Mouse (Mus musculus) lung, postnatal 36 days (tissue): ENCODE results near the gene Crtam.
A peak's percentile ranks its signal among the peaks of the same experiment; 100 is the strongest.

Source experiments
- DNase-seq: peaks from one replicate; pipeline ENCODE4 v3.0.0; 2022; ENCODE audit warnings: mixed read lengths

Crtam gene

DNA sequence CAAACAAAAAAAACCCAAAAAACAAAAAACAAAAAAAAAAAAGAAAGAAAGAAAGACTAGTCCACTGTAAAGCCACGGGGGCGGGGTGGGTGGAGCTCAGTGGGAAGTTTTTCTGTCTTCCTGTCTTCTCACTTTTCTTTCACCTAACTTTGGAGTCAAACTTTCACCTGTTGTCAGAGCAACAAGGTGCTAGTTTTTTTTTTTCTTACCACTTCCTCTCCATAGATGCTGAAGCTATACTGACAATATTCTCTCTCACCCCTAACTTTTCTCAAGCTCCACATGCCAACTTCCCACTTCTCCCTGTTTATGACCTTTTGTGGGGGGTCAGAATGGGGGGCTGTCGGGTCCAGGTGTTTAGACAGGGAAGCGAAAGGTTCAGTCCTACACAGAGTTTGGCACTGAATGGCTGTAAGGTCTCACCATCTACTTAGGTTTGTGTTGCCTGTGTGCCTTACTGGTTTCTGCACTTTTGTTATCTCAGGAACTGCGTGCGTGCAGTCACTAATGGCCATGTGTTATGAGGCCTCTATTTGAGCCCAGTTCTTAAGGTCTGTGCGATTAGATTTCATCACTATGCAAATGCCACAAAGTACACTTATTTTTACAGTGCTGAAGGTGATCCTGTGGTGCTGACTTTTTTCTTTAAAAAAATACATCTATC, 7.2 kb downstream of the Crtam start:
- no peak for DNase-seq

DNA sequence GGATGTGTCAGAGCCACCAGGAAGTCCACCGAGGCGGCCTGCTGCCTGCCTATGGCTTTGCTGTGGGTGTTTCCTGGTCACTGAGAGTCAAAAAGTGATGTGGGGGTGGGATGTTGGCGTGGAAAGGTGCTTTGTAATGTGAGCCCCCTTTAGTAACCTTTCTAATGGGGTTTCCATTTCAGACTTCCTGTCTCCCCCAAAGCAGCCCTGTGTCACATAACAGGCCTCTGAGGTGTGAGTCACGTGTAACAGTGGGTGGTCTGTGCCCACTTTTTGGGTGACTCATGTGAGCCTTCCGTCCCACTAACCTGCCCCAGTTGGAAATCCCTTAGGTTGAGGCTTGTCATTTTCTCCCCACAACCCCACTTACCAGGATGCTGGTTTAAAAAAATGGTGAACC, 10.4 kb downstream of the Crtam start:
- no peak for DNase-seq

DNA sequence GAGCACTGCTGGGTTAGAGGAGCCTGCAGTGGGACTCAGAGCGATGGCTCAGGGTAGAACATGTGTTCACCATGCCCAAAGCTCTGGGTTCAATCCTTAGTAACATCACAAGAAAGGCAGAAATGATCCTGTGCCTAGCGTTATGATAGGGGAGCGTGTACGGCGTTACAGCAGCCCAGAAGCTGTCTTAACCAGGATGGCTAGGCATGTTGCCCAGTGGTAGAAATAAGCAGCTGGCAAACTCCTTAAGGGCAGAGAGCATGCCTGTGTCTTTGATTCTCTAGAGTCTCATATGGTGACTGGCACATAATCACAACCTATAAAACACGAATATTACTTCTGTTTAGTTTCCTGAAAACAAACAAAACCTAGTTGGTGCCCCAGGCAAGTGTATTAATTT, 12.9 kb downstream of the Crtam start:
- DNase-seq = no peak

DNA sequence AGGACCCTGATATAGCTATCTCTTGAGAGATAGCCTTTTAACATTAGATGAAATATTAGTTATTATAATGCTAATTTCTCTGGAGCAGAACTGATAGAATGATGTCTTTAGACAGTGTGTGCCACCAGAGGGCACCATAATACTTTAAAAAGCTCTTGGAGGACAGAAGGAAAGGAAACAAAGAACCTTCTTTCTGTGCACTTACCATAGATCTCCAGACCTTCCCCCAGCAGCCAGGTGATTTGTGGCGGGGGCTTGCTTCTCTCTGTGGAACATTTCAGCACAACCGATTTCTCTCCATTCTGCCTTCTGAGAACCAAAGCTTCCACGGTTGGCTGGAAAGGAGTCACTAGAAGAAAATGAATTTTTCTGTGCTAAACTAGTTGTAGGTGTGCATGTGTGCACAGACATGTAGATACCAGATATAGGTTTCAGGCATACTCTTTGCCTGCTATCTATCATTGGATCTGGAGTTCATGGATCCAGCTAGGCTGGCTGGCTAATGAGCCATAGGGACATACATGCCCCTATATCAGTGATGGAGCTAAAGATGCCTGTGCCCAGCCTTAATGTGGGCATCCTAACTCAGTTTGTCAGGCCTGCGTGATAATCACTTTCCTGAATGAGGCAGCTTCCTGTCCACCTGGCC, 14.4 kb downstream of the Crtam start:
- DNase-seq = peak; percentile 75

DNA sequence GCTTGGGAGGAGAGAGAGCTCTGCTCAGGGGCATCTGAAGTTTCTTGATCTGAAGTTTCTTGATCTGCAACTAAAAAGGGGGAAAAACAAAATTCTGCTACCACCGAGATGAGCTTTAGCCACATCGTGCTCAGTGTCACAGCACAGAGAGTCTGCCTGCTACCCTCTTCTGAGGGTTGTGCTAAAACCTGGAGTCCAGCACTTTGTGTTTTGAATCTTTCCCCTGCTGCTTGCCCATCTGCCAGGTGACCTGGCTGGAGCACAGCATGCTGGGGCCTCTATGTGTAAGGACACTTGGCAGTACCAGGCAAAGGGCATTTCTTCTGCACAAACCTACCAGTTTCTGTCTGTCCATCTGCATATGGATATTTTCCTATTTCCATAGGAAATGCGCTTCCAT, 20.1 kb downstream of the Crtam start:
- DNase-seq = no peak

DNA sequence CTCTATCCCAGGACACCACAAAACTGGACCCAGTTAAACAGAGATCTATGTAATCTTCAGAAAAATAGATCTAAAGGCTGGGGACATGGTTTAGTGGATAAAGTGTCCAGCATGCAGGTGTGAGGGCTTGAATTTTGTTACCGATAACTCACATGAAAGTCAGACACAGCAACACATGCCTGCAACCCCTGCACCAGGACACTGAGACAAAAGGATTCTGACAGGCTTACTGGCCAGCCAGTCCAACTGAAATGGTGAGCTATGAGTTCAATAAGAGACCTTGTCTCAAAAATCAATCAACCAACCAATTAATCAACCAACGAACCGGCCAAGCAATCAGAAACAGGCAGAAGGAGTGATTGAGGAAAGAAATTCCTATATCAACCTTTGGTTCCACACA, 20.7 kb downstream of the Crtam start:
- no peak for DNase-seq

DNA sequence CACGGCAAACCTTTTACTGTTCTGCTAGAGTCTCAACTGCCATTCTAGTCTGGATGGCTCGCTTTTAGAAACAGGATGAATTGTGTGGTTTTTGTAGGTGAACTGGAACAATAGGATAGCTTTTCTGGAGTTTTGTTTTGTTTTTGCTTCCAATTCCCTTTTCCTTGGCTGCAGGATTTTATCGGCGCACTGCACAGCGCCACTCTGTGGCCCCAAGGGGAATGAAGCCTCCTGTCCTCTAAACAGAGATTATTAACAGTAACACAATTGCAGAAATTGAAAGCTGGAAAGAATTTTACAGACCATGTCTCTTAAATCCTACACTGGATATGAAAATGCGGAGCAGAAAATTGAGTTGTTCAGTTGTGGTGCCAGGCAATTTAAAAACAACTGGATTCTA, 21.9 kb downstream of the Crtam start:
- no peak for DNase-seq

DNA sequence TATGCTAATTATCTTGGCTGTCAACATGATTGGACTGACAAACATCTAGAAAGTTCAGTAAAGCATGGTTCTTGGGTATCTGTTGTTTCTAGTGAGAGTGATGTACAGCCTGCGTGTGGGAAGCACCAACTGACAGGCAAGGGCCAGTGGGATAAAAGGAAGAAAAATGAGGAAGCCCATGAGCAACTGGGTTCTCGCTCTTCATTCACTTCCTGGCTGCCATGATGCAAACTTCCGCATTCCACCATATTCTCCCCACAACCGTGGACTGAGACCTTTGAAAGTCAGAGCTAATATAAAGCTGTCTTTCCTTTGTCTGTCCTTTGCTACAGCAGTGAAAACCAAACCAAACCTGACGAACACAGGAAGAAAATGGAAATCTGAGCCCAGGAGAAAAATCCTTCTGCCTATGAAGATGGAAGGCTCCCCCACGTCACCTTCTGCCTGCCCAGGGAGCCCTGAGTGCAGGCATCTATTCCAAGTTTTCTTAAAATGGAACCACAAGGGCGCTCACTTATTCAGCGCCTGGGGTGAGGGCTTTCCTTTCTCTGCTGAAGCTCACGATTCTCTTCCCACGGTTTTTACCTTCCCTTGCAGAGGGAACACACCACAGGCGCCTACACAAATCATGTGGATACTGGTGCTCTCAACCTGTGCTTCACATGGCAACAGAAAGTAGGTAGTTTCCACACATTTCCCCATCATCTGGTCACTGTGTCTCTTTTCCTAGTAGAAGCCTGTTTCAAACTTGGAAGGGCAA, 30.2 kb downstream of the Crtam start:
- DNase-seq = no peak

DNA sequence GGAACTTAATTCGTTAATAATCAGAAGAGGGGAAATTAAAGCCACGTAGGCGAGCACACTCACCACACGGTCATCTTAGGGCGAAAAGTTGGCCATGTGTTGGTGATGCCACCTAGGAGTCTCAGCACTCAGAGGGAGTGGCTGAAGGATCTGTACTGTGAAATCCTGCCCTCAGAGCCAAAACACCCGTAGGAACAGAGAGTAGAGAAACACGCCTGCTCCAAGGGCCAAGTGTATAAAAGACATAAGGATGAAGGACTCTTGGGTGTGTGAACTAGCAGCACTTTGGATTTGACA, 40.1 kb downstream of the Crtam start:
- DNase-seq = no peak

DNA sequence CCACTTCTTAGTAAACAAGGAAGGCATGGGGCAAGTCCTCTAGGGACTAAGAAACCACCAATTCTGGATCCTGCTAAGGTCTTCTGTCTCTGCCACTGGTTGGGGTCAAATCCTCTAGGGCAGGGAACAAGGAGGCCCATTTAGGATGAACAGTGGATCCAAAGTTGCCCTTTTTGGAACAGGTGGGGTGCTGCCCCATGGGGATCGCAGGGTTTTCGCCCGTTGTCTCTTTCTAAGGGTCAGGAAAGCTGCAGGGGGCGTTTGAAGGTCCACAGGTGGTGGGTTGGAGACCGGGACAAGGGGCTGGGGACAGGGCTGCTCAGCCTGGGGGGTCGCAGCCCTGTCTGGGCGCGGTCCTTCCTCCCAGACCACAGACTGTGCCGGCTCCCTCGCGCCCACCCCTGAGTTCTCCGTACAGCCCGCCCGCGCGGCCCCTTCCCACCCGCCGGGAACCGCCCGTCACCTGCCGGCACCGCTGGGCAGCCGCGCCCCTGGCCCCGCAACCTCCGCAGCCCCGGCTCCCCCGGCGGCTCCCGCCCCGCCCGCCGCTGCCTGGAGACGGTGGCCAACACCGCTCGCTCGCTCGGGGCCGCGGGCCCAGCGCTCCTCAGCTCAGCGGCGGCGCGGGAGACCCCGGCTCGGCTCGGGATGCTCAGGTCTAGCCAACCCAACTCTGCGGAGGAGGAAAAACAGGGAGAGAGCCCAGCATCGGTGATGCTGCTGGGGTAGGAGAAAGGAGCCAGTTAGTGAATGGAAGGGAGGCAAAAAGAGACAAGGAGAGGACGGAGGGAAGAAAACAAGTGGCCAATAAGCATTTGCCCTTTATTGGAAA, 40.6 kb downstream of the Crtam start, which contains the start of gene Jhy:
TSS of gene Jhy (minus strand) at position 533 of the 832 bp plus-strand sequence.
- DNase-seq = no peak

DNA sequence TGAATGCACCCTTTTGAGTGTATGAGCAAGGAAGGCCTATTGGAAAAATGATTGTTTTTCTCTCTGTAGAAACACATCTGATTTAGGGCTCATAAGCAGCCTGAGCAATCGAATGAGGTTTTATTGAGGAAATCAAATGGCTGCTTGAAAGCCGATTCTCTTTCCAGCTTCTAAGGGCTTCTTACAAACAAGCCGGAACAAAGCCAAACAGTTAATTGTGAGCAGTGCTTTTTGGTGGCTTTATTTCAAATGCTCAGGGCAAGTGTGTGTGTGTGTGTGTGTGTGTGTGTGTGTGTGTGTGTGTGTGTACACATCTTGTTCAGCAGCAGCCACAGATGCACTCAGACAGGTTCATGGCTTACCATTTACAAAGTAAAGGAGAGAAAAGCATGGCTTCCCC, 43.0 kb downstream of the Crtam start:
- no peak for DNase-seq

DNA sequence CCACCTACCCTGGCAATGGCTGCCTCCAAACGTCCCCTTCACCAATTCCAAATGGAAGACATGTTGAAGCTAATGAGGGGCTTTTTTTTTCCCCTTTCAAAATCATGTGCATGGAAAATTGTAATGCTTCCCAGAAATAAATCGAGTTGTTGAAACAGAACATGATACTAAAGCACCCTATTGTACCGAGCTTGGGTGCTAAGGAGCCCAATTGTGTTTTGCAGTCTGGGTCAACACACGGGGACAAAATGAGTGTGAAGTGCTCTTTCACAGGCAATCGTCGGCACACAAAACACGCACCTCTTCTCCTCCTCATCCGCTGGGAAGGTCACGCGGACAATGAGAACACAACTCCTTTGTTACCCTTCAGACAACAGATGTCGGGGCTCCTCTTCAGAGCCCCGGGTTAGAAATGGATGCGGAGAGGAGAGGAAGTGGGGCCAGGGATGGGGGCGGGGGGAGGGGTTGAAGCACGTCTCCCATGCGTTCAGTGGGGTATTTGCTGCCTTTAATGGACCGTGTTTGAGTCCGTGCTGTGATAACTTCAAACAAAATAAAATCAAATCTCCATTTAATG, 55.3 kb downstream of the Crtam start:
- DNase-seq = no peak

DNA sequence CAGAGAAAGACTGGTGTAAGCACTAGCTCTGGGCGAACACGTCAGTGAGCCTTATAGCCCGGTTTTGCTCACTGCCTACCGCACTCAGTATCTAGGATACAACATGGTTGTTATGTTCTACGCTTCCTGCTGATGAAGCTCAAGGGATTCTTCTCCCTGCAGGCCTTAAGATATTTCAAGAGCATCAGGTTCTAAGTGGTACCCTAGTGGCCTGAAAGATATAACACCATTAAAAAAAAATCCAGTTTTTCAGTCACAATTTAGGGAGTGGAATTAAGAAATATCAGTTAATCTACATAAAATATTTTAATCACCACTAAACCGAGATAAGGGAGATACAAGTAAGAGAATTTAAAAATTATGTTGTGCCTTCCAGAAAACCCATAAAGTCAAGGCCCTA, 56.0 kb downstream of the Crtam start:
- DNase-seq = no peak

DNA sequence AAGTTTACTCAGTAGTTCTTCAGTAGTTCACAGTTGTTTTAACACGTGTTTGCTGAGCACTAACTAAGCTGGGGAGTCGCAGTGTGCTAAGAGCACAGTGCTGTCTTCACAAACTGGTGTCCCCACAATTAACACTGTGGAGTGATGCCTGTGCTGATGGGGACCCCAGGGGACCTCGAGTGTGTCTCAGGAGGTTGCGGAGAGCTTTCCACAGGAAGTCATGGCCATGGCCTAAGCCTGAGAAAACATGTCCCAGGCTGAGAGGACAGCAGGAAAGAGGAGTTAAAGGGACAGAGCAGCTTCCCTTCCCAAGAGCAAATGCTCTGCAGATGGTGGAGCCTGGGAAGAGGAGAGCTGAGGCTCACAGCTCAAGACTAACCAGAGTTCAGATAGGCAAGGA, 57.3 kb downstream of the Crtam start:
- no peak for DNase-seq

DNA sequence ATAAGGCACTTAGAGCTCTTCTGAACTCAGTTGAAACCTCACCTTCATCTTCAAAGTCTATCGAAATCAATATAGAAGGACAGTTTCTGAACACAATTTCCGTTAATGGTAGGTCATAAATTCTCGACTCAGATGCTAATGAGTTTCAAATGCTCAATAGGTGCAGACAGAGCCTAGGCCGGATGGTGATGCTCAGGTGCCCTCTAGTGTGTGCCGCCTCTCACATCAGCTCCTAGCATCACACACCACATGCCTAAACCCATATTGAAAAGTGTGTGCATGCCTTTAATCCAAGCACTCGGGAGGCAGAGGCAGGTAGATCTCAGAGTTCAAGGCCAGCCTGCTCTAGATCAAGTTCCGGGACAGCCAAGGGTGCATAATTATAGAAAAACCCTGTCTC, 67.0 kb downstream of the Crtam start:
- DNase-seq = no peak

DNA sequence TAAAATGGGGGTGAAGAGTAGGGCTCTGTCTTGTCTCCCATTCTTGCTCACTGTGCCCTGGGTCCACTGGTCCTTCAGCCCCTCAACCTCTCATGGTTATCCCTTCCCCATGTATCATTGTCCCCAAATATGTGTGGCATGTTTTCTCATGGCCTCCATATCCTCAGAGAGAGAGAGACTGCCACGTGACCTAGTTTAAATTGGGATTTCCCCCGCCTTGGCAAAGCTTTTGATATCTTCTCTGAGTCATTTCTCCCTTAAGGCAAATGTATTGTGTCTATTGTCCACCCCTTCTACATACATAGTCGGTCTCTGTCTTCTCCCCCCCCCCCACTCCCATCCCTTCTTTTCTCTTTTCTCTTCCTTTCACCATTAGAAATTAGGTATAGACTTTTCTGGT, 71.1 kb downstream of the Crtam start:
- no peak for DNase-seq

DNA sequence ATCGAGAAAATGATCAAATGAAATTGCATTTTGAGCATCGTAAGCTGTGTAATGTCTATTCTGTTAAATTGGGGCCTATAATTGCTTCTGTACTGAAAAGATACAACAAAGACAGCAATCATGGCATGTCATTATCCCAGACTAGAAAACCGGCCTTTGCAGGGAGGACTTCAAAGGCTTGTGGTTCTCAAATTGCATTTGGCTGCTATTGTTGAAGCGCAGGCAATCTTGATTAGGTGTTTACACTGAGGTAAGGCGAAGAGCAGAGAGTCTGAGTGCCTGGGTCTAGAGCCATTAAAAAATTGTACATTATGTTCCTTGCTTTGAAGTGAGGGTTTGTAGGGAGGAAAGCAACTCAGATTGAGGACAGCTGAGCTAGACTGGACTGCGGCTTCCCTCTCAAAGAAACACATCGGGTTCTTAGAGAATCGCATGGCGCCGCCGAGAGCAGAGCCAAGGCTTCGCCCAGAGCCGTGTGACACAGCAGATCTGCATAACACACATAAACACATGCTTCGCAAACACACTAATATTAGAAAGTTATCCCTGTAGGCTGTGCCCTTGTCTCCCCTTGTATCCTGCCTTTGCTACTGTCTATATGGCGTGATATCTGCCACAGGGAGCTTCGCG, 77.0 kb downstream of the Crtam start:
- no peak for DNase-seq
